Mouse (Mus musculus) forebrain, postnatal 0 days (tissue): ENCODE measurements around the gene Manbal. TPM values are rescaled to one million over a fixed set of nuclear protein-coding genes. Genes with fewer than 3 reads are reported as not detected.

Source experiments
- ATAC-seq: fragments of 200-750 bp; cut with Nextera tagmentation; 2 replicates; pipeline ENCODE4 v1.8.0; 2017; ENCODE audit warnings: mild to moderate bottlenecking, moderate library complexity
- DNase-seq: peaks from one replicate; pipeline ENCODE4 v3.0.0-alpha.2; 2015
- H3K27ac ChIP-seq: fragments of 300-500 bp; sonication (generic); 2 replicates; pipeline ENCODE4 v1.5.1; 2014; ENCODE audit warnings: low read depth, mild to moderate bottlenecking, antibody characterized with exemption, low read length, moderate library complexity, mixed read lengths
- H3K27me3 ChIP-seq: fragments of 300-500 bp; sonication (generic); 2 replicates; pipeline ENCODE4 v1.6.1; 2014; ENCODE audit warnings: mild to moderate bottlenecking, low read length, mixed read lengths; ENCODE audit not compliant: insufficient read depth
- H3K36me3 ChIP-seq: fragments of 300-500 bp; sonication (generic); 2 replicates; pipeline ENCODE4 v1.6.1; 2014; ENCODE audit warnings: mild to moderate bottlenecking, moderate library complexity; ENCODE audit not compliant: insufficient read depth
- H3K4me1 ChIP-seq: fragments of 300-500 bp; sonication (generic); 2 replicates; pipeline ENCODE4 v1.6.1; 2014; ENCODE audit warnings: antibody characterized with exemption; ENCODE audit not compliant: insufficient read depth
- H3K4me2 ChIP-seq: fragments of 300-500 bp; sonication (generic); 2 replicates; pipeline ENCODE4 v1.6.1; 2014; ENCODE audit warnings: low read depth, mild to moderate bottlenecking, moderate library complexity
- H3K4me3 ChIP-seq: fragments of 300-500 bp; sonication (generic); 2 replicates; pipeline ENCODE4 v1.5.1; 2014; ENCODE audit warnings: low read depth, low read length, mixed read lengths
- H3K9ac ChIP-seq: fragments of 300-500 bp; sonication (generic); 2 replicates; pipeline ENCODE4 v1.6.1; 2014; ENCODE audit warnings: mild to moderate bottlenecking
- H3K9me3 ChIP-seq: fragments of 300-500 bp; sonication (generic); 2 replicates; pipeline ENCODE4 v1.6.1; 2016; ENCODE audit warnings: low read length
- CTCF ChIP-seq: sonication (generic); IDR thresholded peaks from 2 replicates; pipeline ENCODE4 v1.5.1; 2016; ENCODE audit warnings: antibody characterized with exemption, control low read depth, low read depth
- WGBS: fragments of 180-500 bp; shearing (Covaris S2); extraction: QIAGEN DNeasy Blood & Tissue Kit; methylation state at CpG from one replicate; pipeline ENCODE4 v1.1.7; 2014; 5-methylcytosine and 5-hydroxymethylcytosine counted together
- polyA plus RNA-seq: library from polyadenylated mRNA; unstranded; fragments of >200 nt; fragmentation: Nextera tagmentation; extraction: Ambion mirVana; gene quantifications from 2 replicates; pipeline ENCODE4 v1.2.1, GENCODE M21; 2015
- total RNA-seq: library from RNA; depleted of rRNA; stranded (reverse); fragments of >200 nt; gene quantifications from 2 replicates; pipeline ENCODE4 v1.2.3, GENCODE M21; 2014; rRNA removed

The Manbal gene
- total and polyA plus RNA-seq, 2 experiments from 2014 or later = 73.6 to 139 TPM

DNA sequence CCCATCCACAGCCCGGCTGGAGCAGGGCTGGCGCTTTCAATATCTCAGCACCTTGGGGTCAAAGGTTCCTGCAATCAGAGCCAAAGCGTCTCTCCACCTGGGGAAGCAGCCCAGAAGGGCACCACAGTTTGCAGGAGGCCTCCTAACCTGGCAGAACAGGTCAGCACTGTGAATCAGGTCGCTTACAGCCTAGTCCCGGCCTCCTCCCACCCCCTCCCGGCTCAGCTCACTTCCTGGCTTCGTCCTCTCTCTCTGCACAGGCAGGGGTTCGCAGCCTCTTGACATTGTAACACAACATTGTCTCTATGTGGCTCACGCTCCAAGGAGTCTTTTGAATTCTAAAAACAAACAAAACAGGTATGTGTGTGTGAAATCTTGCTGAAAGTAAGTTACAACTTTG lies 66.6 kb downstream of the Manbal start:
- Histone ChIP-seq H3K36me3 (peaks cover 16% of the 10 kb centered on the region; the same call in 1 of the 2 replicates), H3K9me3 (no peaks in the 10 kb centered on the region), H3K27me3 (no peaks in the 10 kb centered on the region), H3K27ac (peak overlapping the region; percentile 64; the same call in 1 of the 2 replicates), H3K4me1 (peaks cover 10% of the 10 kb centered on the region), H3K4me2 (no peak overlapping the region), H3K9ac (peak overlapping the region; percentile 3; the same call in 1 of the 2 replicates), H3K4me3 (no peak overlapping the region)
- DNase-seq (no peak), ATAC-seq (no peak)
- 32% methylated on average over 9 of the region's 9 CpGs for WGBS
- TF ChIP-seq CTCF = no peak

DNA sequence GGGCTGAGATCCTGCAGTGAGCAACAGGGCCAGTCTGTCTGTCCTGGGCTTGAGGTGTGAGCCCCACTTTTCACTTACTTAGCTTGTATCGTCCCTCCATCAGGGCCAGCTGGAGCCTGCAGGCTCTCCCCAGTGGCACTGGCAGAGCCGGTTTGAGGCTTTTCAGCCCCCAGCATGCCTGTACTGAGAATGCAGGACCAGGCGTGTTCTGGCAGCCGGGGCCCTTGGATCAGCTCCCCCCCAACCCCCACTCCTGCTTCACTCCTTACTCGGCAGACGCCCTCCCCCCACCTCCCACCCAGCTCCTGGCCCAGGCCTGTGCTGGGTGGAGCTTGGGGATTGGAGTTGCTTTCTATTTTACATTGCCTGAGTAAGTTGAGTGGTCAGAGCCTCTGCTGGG lies 67.1 kb downstream of the Manbal start:
- Histone ChIP-seq H3K27ac (peak overlapping the region; percentile 64; the same call in 1 of the 2 replicates), H3K4me1 (peaks cover 10% of the 10 kb centered on the region), H3K36me3 (peaks cover 12% of the 10 kb centered on the region; the same call in 1 of the 2 replicates), H3K9ac (0 out of 2 replicates have a peak overlapping the region, but pooled peaks have one; percentile 3), H3K27me3 (no peaks in the 10 kb centered on the region), H3K9me3 (no peaks in the 10 kb centered on the region), H3K4me2 (no peak overlapping the region), H3K4me3 (no peak overlapping the region)
- peak; percentile 61 for ATAC-seq
- WGBS = 14% methylated on average over 6 of the region's 6 CpGs
- no peak for TF ChIP-seq CTCF
- DNase-seq = peak; percentile 60

DNA sequence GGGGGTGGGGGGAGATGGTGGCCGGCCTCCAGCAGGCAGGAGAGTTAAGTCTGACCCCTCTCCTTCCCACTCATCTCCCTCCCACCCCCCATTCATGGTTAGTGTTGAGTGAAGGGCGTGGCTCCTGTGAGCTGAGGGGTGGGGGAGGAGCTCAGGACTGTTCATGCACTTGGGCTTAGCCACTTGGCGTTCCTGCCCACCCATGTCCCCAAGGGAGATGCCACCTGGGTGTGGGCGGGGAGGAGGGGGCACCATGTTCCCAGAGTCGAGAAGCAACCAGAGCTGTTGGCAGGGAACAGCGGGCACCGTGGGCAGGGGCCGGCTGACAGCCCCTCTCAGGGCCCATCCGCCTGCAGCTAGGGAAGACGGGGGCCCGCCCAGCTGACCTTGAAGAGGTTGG lies 69.1 kb downstream of the Manbal start:
- no peak for TF ChIP-seq CTCF
- H3K36me3 ChIP-seq = peaks cover 24% of the 10 kb centered on the region
- DNase-seq (no peak), ATAC-seq (no peak)
- H3K4me3 ChIP-seq = no peak overlapping the region
- H3K27me3 ChIP-seq = no peaks in the 10 kb centered on the region
- no peak overlapping the region for H3K9ac ChIP-seq
- 88% methylated on average over 10 of the region's 11 CpGs for WGBS
- peaks cover 10% of the 10 kb centered on the region for H3K4me1 ChIP-seq
- H3K4me2 ChIP-seq = no peak overlapping the region
- no peak overlapping the region for H3K27ac ChIP-seq
- H3K9me3 ChIP-seq = no peaks in the 10 kb centered on the region

GRCm38 (mm10) chr2:157437123-157437522 lies 69.7 kb downstream of the Manbal start:
- Histone ChIP-seq H3K36me3 (peaks cover 23% of the 10 kb centered on the region), H3K9ac (no peak overlapping the region), H3K4me1 (peaks cover 7% of the 10 kb centered on the region), H3K4me3 (no peak overlapping the region), H3K27me3 (no peaks in the 10 kb centered on the region), H3K4me2 (no peak overlapping the region), H3K9me3 (no peaks in the 10 kb centered on the region), H3K27ac (no peak overlapping the region)
- DNase-seq (no peak), ATAC-seq (no peak)
- TF ChIP-seq CTCF = no peak
- WGBS = 91% methylated on average over 3 of the region's 3 CpGs

DNA sequence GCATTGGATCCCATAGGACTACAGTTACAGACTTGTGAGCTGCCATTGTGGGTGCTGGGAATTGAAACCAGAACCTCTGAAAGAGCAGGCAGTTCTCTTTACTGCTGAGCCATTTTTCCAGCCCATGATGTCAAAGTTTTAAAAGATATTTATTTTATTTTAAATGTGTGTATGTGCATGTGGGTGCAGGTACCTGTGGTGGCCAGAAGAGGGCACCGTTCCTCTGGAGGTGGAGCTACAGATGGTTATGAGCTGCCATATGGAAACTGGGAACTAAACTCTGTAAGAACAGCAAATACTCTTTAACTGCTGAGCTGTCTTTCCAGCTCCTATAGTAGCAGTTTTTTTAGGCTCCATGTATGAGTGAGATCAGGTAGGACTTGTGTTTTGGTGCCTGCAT lies 74.0 kb downstream of the Manbal start:
- H3K27me3 ChIP-seq = no peaks in the 10 kb centered on the region
- H3K4me3 ChIP-seq = no peak overlapping the region
- peak; percentile 41 for TF ChIP-seq CTCF
- no peaks in the 10 kb centered on the region for H3K9me3 ChIP-seq
- ATAC-seq (no peak), DNase-seq (no peak)
- peaks cover 24% of the 10 kb centered on the region for H3K36me3 ChIP-seq
- WGBS = 100% methylated on average over 1 of the region's 1 CpGs
- no peaks in the 10 kb centered on the region for H3K4me1 ChIP-seq
- no peak overlapping the region for H3K27ac ChIP-seq
- H3K9ac ChIP-seq = no peak overlapping the region
- no peak overlapping the region for H3K4me2 ChIP-seq

Other genes starting within 250 kb of the Manbal start
- gene Samhd1, start 232.3 kb upstream of the Manbal start, total RNA-seq = 11.3 and 18.5 TPM in 2 replicates
- gene Samhd1, start 232.3 kb upstream of the Manbal start, polyA plus RNA-seq = 6.6 and 8.0 TPM in 2 replicates
- 5.9 and 10.4 TPM in 2 replicates for gene Rbl1, start 163.1 kb upstream of the Manbal start, total RNA-seq
- 3.1 and 4.2 TPM in 2 replicates for gene Rbl1, start 163.1 kb upstream of the Manbal start, polyA plus RNA-seq
- 175 and 198 TPM in 2 replicates for gene Rpn2, start 88.6 kb upstream of the Manbal start, total RNA-seq
- gene Rpn2, start 88.6 kb upstream of the Manbal start, polyA plus RNA-seq = 152 and 184 TPM in 2 replicates
- gene Mroh8, start 88.0 kb upstream of the Manbal start, total RNA-seq = 0.38 and 1.2 TPM in 2 replicates
- gene Mroh8, start 88.0 kb upstream of the Manbal start, polyA plus RNA-seq = 0.23 and 0.65 TPM in 2 replicates
- 1.5 and 1.7 TPM in 2 replicates for gene Ghrh, start 20.1 kb upstream of the Manbal start, total RNA-seq
- gene Ghrh, start 20.1 kb upstream of the Manbal start, polyA plus RNA-seq = 0.74 and 2.8 TPM in 2 replicates
- gene Src, start 50.9 kb downstream of the Manbal start, total RNA-seq = 96.0 and 124 TPM in 2 replicates
- 22.8 and 29.1 TPM in 2 replicates for gene Src, start 50.9 kb downstream of the Manbal start, polyA plus RNA-seq
- 4,630 and 7,303 TPM in 2 replicates for gene Nnat, start 192.5 kb downstream of the Manbal start, total RNA-seq
- gene Nnat, start 192.5 kb downstream of the Manbal start, polyA plus RNA-seq = 6,353 and 7,049 TPM in 2 replicates
- gene Blcap, start 203.7 kb downstream of the Manbal start, total RNA-seq = 166 and 208 TPM in 2 replicates
- 231 and 295 TPM in 2 replicates for gene Blcap, start 203.7 kb downstream of the Manbal start, polyA plus RNA-seq